Mouse (Mus musculus) intestine, embryonic 14.5 days (tissue): ENCODE measurements around the gene Zfp746. TPM values are rescaled to one million over a fixed set of nuclear protein-coding genes. Genes with fewer than 3 reads are reported as not detected.

Experiments used
- ATAC-seq: fragments of 200-750 bp; cut with Nextera tagmentation; replicated peaks from 2 replicates; pipeline ENCODE4 v1.8.0; 2017; ENCODE audit warnings: low read depth, moderate number of reproducible peaks, moderate TSS enrichment, moderate library complexity; ENCODE audit not compliant: low FRiP score, low TSS enrichment
- DNase-seq: peaks from one replicate; pipeline ENCODE4 v3.0.0-alpha.2; 2018; ENCODE audit warnings: low spot score
- H3K27ac ChIP-seq: fragments of 300-500 bp; sonication (generic); 2 replicates; pipeline ENCODE4 v1.5.1; 2014; ENCODE audit warnings: low read depth, mild to moderate bottlenecking, control low read depth
- H3K27me3 ChIP-seq: fragments of 300-500 bp; sonication (generic); replicated peaks from 2 replicates; pipeline ENCODE4 v1.6.1; 2014; ENCODE audit warnings: low read length, control low read depth; ENCODE audit not compliant: control insufficient read depth, insufficient read depth
- H3K36me3 ChIP-seq: fragments of 300-500 bp; sonication (generic); 2 replicates; pipeline ENCODE4 v1.6.1; 2014; ENCODE audit warnings: low read length, control low read depth; ENCODE audit not compliant: control insufficient read depth, insufficient read depth
- H3K4me1 ChIP-seq: fragments of 300-500 bp; sonication (generic); replicated peaks from 2 replicates; pipeline ENCODE4 v1.6.1; 2014; ENCODE audit warnings: low read length, control low read depth, mixed read lengths; ENCODE audit not compliant: control insufficient read depth, insufficient read depth
- H3K4me2 ChIP-seq: fragments of 300-500 bp; sonication (generic); 2 replicates; pipeline ENCODE4 v1.6.1; 2014; ENCODE audit warnings: low read length
- H3K4me3 ChIP-seq: fragments of 300-500 bp; sonication (generic); 2 replicates; pipeline ENCODE4 v1.5.1; 2014; ENCODE audit warnings: low read depth, low read length, control low read depth, mixed read lengths
- H3K9ac ChIP-seq: fragments of 300-500 bp; sonication (generic); 2 replicates; pipeline ENCODE4 v1.6.1; 2014; ENCODE audit warnings: mild to moderate bottlenecking, low read length
- H3K9me3 ChIP-seq: fragments of 300-500 bp; sonication (generic); 2 replicates; pipeline ENCODE4 v1.6.1; 2016; ENCODE audit warnings: low read length, control low read depth; ENCODE audit not compliant: control insufficient read depth
- WGBS: fragments of 180-500 bp; shearing (Covaris S2); extraction: QIAGEN DNeasy Blood & Tissue Kit; methylation state at CpG from one replicate; pipeline ENCODE4 v1.1.7; 2014; 5-methylcytosine and 5-hydroxymethylcytosine counted together
- polyA plus RNA-seq: library from polyadenylated mRNA; unstranded; fragments of >200 nt; fragmentation: Nextera tagmentation; extraction: Ambion mirVana; gene quantifications from 2 replicates; pipeline ENCODE4 v1.2.1, GENCODE M21; 2014

The Zfp746 gene
- polyA plus RNA-seq, 1 experiment from 2014 or later = 22.4 TPM

DNA sequence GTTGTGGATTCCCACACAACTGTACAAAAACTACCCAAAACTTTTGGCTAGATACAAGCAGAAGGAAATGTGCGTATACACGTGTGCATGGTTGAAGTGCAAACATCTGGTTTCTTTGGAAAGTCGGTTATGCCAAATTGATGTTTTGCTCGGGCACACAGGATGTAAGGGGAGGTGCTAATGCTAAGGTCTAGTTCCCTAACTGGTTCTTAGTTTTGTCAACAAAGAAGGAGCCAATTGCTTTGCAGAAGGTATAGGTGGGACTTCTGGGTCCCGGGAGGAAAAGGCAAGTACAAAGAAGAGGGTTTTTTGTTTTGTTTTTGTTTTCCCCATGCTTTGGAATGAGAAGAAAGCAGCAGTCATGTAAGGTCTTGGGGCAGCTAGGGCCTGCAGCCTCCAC lies 13.1 kb downstream of the Zfp746 start:
- H3K4me3 ChIP-seq = no peak overlapping the region
- H3K27me3 ChIP-seq = no peaks in the 10 kb centered on the region
- no peak overlapping the region for H3K27ac ChIP-seq
- no peaks in the 10 kb centered on the region for H3K4me1 ChIP-seq
- ATAC-seq = no peak
- H3K9me3 ChIP-seq = no peaks in the 10 kb centered on the region
- peaks cover 66% of the 10 kb centered on the region for H3K36me3 ChIP-seq
- DNase-seq = no peak
- WGBS = 71% methylated on average over 5 of the region's 5 CpGs
- no peak overlapping the region for H3K4me2 ChIP-seq
- H3K9ac ChIP-seq = no peak overlapping the region

GRCm38 (mm10) chr6:48067492-48067891 lies 18.9 kb downstream of the Zfp746 start:
- 83% methylated on average over 3 of the region's 3 CpGs for WGBS
- Histone ChIP-seq H3K36me3 (peaks cover 75% of the 10 kb centered on the region), H3K4me1 (no peaks in the 10 kb centered on the region), H3K9me3 (no peaks in the 10 kb centered on the region), H3K4me2 (no peak overlapping the region), H3K27ac (no peak overlapping the region), H3K9ac (no peak overlapping the region), H3K4me3 (no peak overlapping the region), H3K27me3 (no peaks in the 10 kb centered on the region)
- ATAC-seq (no peak), DNase-seq (no peak)

GRCm38 (mm10) chr6:48065587-48066075 lies 20.8 kb downstream of the Zfp746 start:
- DNase-seq = no peak

GRCm38 (mm10) chr6:48064451-48064850 lies 21.9 kb downstream of the Zfp746 start:
- DNase-seq (no peak), ATAC-seq (no peak)
- no peak overlapping the region for H3K9ac ChIP-seq
- H3K27me3 ChIP-seq = no peaks in the 10 kb centered on the region
- no peak overlapping the region for H3K4me2 ChIP-seq
- no peaks in the 10 kb centered on the region for H3K9me3 ChIP-seq
- peaks cover 78% of the 10 kb centered on the region for H3K36me3 ChIP-seq
- 89% methylated on average over 14 of the region's 14 CpGs for WGBS
- no peak overlapping the region for H3K27ac ChIP-seq
- H3K4me1 ChIP-seq = no peaks in the 10 kb centered on the region
- H3K4me3 ChIP-seq = no peak overlapping the region

More at GRCm38 (mm10) chr6:48065587-48066075, 20.8 kb downstream of the Zfp746 start:
- H3K27ac ChIP-seq = no peak overlapping the region
- no peak for ATAC-seq
- H3K9me3 ChIP-seq = no peaks in the 10 kb centered on the region
- no peak overlapping the region for H3K9ac ChIP-seq
- H3K4me2 ChIP-seq = no peak overlapping the region
- H3K27me3 ChIP-seq = no peaks in the 10 kb centered on the region
- H3K4me1 ChIP-seq = no peaks in the 10 kb centered on the region
- peaks cover 81% of the 10 kb centered on the region for H3K36me3 ChIP-seq
- 93% methylated on average over 6 of the region's 6 CpGs for WGBS
- no peak overlapping the region for H3K4me3 ChIP-seq

GRCm38 (mm10) chr6:48063940-48064339 lies 22.5 kb downstream of the Zfp746 start:
- H3K36me3 ChIP-seq = peaks cover 77% of the 10 kb centered on the region
- H3K4me2 ChIP-seq = no peak overlapping the region
- no peak overlapping the region for H3K4me3 ChIP-seq
- H3K27ac ChIP-seq = no peak overlapping the region
- 94% methylated on average over 28 of the region's 28 CpGs for WGBS
- no peak overlapping the region for H3K9ac ChIP-seq
- DNase-seq (no peak), ATAC-seq (peak; percentile 47; the same call in 1 of the 2 replicates)
- H3K4me1 ChIP-seq = no peaks in the 10 kb centered on the region
- no peaks in the 10 kb centered on the region for H3K27me3 ChIP-seq
- H3K9me3 ChIP-seq = no peaks in the 10 kb centered on the region

DNA sequence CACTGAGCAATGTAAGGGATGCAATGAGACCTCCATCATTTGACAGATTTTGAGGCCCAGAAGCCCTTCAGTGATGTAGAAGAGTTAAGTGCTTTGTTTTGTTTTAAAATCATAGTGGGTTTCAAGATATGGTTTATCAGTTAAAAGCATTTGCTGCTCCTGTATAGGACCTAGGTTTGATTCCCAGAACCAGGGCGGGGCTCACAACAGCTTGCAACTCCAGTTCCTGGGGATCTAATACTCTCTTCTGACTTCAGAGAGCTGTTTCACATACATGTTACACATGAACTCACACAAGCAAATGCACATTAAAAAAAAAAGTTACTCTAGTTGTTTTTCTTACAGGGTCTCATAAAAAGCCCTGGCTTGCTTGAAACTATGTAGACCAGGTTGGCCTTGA lies 25.5 kb downstream of the Zfp746 start:
- Histone ChIP-seq H3K4me1 (no peaks in the 10 kb centered on the region), H3K4me2 (no peak overlapping the region), H3K9me3 (no peaks in the 10 kb centered on the region), H3K36me3 (peaks cover 47% of the 10 kb centered on the region), H3K4me3 (no peak overlapping the region), H3K27ac (no peak overlapping the region), H3K9ac (no peak overlapping the region), H3K27me3 (no peaks in the 10 kb centered on the region)
- WGBS = 85% methylated on average over 1 of the region's 1 CpGs
- DNase-seq = no peak
- ATAC-seq = no peak

- Histone ChIP-seq H3K9ac (no peak overlapping the region), H3K4me1 (no peaks in the 10 kb centered on the region), H3K27ac (no peak overlapping the region), H3K9me3 (no peaks in the 10 kb centered on the region), H3K27me3 (no peaks in the 10 kb centered on the region), H3K4me3 (no peak overlapping the region), H3K36me3 (peaks cover 42% of the 10 kb centered on the region), H3K4me2 (no peak overlapping the region)
- DNase-seq = no peak
- no peak for ATAC-seq
- 83% methylated on average over 2 of the region's 2 CpGs for WGBS
Measured at GRCm38 (mm10) chr6:48060421-48060820, 26.0 kb downstream of the Zfp746 start.

DNA sequence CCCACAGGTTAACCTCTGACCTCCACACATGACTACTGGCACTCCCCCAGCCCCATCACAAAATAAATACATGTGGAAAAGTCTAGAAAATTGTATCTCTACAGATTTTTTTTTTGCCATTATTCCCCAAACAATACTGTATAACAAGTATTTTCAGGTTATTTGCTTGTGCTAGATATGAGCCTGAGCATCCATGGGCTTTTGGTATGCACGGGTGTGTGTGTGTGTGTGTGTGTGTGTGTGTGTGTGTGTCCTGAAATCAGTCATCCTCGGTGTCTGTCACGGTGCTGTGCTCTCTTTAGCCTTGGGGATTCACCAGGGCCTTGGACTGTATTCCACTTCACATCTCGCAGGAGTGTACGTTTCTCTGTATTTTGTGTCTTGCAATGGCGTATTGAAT lies 34.3 kb downstream of the Zfp746 start:
- no peak overlapping the region for H3K9ac ChIP-seq
- no peaks in the 10 kb centered on the region for H3K9me3 ChIP-seq
- H3K4me1 ChIP-seq = peaks cover 11% of the 10 kb centered on the region
- no peaks in the 10 kb centered on the region for H3K36me3 ChIP-seq
- no peak for DNase-seq
- no peak for ATAC-seq
- no peak overlapping the region for H3K27ac ChIP-seq
- H3K4me2 ChIP-seq = no peak overlapping the region
- no peaks in the 10 kb centered on the region for H3K27me3 ChIP-seq
- WGBS = 85% methylated on average over 6 of the region's 6 CpGs
- no peak overlapping the region for H3K4me3 ChIP-seq

DNA sequence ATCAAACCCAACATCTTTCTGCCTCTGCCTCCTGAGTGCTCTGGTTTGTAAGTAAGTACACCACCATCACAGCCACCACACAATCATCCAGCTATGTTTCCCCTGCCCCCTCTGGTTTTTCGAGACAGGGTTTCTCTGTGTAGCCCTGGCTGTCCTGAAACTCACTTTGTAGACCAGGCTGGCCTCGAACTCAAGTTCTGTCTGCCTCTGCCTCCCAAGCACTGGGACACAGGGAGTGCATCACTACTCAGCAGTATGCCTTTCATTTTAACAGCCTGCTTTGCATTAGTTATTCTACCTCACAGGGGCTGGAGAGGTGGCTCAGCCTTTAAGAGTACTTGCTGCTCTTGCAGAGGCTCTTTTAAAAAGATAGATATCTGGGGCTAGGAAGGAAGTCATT lies 34.7 kb downstream of the Zfp746 start:
- H3K4me2 ChIP-seq = no peak overlapping the region
- H3K27ac ChIP-seq = no peak overlapping the region
- no peaks in the 10 kb centered on the region for H3K9me3 ChIP-seq
- no peaks in the 10 kb centered on the region for H3K27me3 ChIP-seq
- DNase-seq = no peak
- H3K4me1 ChIP-seq = peaks cover 13% of the 10 kb centered on the region
- H3K9ac ChIP-seq = no peak overlapping the region
- H3K36me3 ChIP-seq = no peaks in the 10 kb centered on the region
- ATAC-seq = no peak
- WGBS = 70% methylated on average over 2 of the region's 2 CpGs
- no peak overlapping the region for H3K4me3 ChIP-seq
